Mouse (Mus musculus): Measurements from ENCODE around the gene Rnf19b.

Rnf19b gene

DNA sequence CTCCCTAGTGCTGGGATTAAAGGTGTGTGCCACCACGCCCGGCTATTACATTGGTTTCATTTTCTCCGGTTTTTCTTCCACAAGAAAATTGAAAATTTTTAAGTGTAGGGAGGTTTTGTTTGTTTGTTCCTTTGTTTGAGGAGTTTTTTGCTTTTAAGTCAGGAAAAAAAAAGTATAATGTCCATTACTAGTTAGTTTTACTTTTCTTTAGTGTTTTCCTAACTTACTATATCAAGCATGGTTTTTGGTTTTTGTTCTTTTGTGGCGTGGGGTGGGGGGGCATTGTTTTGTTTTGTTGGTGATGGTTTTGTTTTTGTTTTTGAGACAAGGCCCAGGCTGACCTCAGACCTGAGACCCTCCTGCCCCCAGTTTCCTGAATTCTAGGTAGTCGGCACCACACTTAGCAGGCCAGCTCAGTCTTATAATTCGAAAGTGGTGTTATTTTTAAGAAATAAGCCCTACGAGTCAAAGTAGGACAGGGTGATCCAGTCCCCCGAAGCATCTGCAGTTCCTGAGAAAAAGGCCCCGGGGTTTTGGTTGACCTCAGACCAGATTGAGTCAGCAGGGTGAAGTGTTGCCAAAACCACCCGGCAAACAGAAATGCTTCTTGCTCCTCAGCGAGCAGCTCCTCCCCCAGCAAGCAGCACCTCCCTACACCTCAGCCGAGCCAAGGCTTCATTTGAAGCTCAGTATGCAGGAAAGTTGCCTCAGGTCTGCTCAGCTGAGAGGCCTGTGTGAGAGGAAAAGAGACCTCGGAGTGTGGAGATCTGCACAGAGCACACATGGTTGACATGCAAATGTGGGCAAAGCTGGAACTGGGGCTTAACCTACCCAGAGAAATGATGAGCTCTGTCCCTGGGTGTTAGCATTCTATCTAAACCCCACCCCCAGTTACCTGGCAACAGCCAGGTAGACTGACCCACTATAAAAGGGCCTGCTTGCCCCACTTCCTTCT, 23.1 kb upstream of the Rnf19b start:
- peak; percentile 46 to 71 for DNase-seq (ENCODE audit: low spot score in 2 of 2)

DNA sequence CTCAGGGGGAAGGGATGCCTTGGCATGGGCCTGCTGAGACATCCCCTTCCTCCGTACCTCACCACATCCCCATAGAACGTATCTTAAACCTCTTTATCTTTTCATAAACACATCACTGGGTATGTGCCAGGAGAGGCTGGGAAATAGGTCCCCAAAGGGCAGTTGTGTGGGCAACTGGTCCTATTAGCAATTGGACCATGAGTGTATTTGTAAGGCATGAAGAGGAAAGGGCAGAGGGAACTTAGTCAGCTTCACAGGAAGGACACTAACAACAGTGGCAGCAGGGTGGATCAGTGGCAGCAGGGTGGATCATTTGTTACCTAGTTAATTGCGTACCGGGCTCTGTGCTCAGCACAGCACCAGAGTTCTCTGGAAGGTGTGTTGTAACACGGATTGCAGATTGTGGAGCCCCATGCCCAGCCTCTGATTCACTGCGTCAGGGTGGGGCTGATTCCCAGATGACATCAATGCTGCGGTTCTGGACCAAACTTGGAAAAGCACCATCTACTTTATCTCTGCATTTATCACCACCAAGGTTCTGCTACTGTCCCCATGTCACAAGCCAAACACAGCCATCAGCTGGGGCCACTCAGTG, 22.1 kb upstream of the Rnf19b start:
- no peak for DNase-seq (ENCODE audit: low spot score in 2 of 2)

DNA sequence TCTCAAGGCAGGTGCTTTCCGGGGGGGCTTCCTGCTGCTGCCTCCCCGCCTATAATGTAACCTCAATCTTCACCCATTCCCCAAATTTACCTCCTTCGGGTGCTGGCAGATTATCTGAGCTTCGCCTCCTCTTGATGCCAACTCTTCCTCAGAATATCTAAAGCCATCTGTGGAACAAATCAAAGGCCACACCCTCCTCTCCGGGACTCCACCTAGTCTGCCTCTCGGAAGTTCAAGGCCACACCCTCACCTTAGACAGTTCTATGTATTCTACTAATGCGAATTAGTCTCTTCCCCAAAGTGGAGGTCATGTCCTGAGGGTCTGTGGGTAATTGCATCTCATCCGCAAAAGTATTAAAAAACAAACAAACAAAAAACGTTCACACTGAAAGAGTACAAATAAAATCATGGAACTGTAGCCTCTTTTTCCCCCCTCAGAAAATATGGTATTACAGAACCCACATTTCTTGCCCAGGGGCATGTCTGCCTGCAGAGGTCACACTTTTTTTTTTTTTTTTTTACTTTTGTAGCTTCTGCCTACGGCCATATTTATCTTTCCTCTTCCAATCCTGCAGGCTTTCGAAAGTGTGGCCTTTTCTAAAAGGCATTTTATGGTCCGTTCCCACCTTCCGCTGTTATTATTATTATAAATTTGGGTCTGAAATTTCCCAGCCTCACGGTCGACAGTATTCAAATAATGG, 10.2 kb upstream of the Rnf19b start:
- no peak for DNase-seq (ENCODE audit: low spot score in 2 of 2)

DNA sequence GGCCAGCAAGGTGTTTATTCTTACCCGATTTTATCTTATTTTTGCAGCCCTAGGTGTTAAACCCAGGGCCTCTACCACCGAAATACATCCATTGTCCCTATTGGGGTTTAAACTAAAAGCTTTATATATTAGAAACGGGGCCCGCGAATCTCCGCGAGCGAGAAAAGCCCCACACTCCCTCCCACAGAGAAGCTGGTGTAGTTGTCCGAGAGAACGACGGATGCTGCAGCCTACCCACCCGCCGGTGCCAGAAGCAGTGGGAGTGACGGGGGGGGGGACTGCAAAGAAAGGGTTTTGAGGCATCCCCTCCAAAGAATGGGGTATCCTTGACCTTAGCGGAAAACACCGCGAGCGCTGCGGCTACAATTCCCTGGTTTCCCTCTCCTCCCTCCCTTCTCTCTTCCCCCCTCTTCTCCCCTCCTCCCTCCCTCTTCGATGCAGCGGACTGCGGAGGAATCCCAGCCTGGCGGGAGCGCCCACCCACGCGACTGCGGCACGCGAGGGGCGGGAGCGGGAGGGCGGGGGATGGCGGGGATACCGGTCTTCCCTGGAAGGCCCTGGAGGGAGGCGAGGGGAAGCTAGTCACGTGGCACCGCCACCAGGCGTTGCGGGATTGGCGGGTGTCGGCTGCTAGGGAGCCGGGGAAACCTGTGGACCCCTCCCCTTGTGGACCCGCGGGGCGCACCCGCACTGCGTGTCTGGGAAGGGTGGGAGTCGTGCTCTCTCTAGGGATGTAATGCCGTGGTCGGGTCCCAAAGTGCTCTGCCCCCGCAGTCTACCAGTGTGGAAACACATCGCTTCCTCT, 9.4 kb upstream of the Rnf19b start:
- no peak for DNase-seq (ENCODE audit: low spot score in 2 of 2)

DNA sequence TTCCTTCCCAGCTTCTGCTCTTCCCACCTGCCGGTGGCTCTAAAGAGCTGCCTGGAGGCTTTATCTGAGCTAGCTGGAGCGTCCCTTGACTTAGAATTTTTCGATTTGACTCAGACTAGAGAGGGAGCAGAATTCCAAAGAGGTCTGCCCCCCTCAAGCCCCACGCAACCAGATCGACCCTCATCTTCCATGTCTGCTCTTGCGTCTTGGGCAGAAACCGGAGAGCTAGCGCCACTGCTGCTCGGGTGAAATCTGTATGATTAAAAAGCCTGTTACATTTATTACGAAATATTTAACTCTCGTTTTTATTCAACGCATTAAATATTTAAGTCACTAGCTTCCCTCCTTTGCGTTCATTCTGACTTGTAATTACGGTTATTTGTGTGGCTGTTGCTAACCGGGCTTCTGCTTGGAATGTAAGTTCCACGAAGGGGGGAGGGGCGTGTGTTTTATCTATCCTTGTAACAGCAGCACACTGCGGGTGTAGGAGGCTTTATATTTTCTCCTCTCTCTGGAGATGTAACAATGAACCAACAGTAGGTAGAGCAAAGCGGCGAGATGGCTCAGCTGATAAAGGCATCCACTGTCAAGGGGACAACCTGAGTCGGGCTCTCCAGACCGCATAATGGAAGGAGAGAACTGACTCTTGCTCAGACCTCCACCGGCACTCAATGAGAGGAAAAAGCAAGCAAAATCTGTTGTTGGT, 8.6 kb upstream of the Rnf19b start:
- no peak for DNase-seq (ENCODE audit: low spot score in 2 of 2)

DNA sequence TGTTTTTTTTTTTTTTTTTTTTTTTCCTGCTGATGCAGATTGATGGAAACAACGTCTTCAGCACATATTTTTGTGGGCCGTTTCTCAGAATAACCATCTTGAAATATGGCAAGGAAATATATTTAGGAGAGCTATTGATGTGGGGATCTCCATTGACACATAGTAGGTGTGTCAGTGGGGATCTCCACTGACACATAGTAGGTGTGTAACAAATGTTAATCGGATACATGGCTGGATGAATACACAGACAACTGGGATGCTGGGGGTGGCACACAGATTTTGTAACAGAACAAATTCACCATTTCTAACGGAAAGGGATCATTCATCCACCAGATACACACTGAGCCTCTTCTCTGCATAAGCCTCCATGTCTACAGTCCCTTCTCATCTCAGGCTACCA, 7.7 kb upstream of the Rnf19b start:
- DNase-seq (ENCODE audit: low spot score in 2 of 2), result no peak

DNA sequence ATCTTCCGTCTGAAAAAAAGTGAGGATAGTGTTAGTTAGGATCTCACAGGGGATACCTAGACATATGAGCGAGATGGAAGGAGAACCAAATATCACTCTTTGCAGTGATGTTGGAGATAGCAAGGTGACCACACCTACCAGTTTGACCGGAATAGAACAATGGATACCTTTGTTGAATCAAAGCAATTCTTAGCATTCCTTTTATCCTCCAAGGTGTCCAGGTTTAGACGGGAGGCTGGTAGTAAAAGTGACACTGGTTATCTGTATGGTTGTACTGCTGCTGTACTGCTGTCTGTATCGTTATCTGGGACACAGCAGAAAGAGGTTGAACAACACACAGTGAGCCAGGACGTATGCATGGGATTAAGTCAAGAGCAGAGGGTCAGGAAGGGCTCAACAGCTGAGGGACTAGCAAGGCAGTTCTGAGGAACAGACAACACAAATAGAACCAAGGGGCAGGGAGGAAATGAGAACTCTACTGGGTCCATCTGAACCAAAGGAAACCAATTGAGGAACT, 7.1 kb upstream of the Rnf19b start:
- DNase-seq (ENCODE audit: low spot score in 2 of 2), result no peak

DNA sequence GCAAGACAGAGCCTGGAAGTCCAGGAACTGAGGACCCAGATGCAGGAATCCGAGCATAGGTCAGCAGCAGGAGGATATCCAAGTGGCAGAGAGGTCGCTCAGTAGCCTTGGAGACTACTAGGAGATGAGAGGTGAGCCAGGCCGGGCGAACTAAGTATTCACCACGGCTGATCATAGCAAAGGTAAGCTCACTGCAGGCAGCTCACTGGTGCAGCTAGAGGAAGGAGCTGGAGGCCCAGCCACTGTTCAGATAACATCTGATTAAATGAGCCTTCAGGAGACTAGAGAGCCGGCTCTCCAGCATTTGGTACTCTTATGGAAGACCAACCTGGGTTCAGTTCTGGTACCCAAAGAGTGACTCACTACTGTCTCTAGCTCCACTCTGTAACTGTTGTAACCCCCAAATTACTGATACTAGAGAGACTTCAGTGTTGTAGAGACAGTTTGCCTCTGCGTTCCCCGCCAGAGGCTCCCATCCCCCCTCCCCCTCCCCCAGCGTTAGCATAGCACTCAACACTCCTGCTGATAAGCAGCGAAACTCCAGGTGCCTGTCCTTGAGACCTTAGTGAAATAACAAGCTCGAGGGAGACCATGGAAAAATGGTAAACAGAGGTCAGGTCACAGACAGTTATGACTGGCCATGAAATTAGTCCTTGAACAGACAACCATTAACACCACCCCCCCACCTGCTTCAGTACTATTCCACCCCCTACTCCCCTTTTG, 6.4 kb upstream of the Rnf19b start:
- DNase-seq (ENCODE audit: low spot score in 2 of 2), result no peak

DNA sequence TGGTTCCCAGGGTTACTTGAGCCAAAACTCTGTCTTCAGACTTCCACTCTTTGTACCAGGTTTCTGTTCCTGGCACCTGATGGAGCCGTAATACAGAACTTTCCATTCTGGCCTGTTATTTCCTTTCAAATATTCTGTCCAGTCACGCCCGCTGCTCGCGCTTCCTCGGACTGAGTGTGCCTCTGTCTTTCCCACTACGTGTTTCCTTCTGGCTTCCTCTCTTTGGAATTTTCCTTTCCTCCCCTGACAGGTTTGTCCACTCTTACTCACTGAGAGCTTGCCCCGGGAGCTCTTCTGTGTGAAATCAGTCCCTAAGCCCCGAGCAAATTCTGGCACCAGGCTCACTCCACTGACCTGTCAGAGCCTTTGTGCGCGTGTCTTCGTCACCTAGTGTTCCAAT, 3.3 kb upstream of the Rnf19b start:
- no peak for DNase-seq (ENCODE audit: low spot score in 2 of 2)

DNA sequence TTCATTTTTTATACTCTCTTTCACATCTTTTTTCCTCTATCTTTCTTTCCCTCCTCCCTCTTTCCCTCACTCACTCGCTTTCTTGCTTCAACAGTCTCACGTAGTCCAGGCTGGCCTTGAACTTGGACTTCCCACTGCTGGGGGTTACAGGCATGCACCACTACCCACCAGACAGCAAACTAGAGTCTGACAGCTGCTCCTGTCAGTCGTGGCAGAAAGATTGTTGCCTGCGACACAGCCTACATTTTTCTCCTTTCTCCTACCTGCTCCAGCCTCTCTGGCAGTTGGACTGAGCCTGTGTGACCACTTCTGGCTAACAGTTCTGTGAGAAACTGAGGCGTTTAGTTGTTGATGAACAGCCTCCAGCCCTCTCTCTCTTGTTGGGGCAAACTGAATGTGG, 2.5 kb upstream of the Rnf19b start:
- DNase-seq (ENCODE audit: low spot score in 2 of 2), result no peak

DNA sequence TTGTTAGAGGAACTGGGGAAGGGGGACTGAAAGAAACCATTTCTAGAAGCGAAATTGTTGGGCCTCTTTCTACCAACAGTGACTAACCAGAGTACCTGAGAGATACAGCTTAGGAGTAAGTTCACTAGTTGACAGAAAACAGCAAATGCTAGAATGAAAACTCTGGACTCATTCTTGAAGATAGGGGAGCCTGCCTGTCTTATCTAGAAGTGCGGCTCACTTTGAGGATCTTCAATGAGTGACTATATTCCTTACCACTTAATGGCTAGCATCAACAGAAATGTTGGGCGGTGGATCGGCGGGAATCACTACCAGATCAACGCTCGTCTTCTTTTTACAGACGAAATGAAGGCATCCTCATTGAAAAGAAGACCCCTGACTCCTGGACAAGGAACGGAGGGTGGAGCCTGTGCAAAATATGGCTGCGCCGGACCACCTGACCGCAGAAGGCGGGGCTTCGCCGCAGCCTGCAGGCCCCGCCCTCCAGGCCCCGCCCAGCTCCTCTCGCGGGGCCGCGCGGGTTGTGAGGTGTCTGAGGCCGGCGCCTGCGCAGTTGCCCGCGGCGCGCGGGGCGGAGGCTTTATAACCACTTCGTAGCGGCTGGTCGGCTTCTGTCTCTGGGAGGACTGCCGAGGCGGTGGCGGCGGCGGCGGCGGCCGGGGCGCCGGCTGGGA, 401 bp upstream of the Rnf19b start:
- peak; percentile 98 to 99 for DNase-seq (ENCODE audit: low spot score in 2 of 2)

DNA sequence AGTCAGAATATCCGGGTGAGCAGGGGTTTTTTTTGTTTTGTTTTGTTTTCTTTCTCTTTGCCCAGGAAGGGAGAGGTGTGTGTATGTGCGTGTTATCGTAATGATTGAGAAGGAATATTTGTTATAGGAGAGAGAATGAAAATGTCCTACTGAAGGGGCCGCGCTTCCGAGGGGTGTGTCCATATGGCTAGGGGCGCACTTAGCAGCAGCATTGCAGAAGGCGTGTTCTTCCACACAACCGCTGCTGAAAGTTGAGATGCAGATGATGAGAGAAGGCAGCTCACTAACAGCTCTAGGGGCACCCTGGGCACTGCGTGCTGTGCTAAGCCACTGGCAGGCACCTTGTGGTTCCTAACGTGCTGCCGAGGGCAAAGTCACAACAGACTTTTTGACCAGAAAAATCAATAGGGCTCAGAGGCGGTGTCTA, 1.1 kb downstream of the Rnf19b start:
- DNase-seq (ENCODE audit: low spot score in 2 of 2), result peak; percentile 39 to 73

DNA sequence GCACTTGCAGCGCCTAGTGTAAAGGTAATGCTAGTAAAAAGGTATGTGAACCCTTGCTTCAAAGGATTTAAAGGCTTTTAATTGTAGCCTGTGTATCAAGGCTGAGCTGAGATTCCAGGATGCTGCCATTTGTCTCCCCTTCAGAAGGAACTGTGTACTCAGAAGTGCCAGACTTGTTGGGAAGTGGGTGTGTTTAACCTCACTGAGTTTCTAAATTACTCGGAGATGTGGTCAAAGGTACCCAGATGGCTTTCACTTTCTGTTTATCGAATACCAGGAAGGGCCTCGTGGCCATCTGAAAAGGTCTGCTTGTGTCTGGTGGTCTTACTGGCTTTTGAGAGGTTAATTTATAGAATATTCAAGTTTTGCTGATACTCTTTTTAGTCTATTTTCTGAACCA, 1.9 kb downstream of the Rnf19b start:
- DNase-seq (ENCODE audit: low spot score in 2 of 2), result no peak

DNA sequence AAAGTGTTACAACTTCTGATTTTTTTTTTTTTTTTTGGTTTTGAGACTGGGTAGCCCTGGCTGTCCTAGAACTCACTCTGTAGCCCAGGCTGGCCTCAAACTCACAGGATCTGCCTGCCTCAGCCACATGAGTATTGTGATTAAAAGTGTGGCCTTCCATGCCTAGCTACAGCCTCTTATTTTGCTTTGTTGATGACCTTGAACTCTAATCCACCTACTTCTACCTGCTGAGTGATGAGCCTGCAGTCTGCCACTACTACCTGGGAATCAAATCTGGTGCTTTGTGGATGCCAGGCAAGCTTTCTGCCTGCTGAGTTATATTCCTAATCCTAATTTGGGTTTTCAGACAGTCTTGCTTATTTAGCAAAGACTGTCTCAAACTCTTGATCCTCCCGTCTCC, 3.4 kb downstream of the Rnf19b start:
- no peak for DNase-seq (ENCODE audit: low spot score in 2 of 2)

DNA sequence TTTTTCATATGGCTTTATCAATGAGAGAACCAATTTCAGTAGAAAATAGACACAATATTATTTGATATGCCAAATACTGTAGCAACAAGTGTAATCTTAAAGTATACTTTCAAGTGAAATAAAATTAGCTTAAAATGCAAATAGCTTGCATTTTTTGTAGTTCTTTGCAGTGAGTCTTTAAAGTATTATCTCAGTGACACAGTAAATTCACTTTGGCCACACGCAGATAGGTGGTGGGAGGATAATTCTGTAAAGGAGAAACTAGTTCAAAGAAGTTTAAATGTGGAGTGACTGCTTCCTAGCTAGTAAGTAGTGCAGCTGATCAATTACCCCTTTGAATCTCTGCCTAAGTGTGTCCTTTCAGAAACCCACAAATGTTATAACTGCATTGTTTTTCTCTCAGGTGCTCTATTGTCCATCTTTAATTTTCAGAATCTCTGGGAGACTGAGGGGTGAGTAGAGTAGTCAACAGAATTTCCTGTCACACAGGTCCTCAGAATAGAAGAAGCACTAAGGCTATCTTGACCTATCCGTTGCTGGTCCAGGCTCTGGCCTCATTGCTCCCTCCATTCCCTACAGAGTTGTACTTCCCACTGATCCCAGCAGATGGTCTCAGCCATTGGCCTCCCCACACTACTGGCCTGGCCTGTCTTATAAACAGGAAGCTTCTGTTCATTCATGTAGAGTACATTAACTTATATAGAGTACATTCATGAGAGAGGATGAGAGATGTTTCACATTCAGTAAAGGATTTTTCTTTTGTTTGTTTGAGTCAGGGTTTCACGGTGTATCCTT, 4.4 kb downstream of the Rnf19b start:
- no peak for DNase-seq (ENCODE audit: low spot score in 2 of 2)

DNA sequence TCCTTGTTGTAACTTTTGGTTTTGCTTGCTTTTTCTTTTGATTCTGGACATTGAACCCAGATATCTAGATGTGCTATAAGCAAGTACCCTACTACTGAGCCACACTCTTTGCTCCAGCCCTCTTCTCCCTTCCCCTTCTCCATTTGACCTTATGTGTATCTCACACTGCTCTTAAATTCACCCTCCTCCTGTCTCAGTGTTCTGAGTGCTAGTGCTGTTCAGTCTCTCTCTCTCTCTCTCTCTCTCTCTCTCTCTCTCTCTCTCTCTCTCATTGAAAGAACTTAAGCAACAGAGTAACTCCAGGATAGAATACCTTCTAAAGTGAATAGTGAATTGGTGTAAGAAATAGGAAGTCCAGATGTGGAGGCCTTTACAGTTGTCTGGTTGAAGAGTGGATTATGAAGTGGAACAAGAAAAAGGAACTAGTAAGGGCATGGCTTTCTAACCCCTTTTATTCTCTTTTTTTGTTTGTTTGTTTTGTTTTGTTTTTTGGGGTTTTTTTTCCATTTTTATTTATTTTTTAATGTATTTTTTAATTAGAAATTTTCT, 7.7 kb downstream of the Rnf19b start:
- no peak for DNase-seq (ENCODE audit: low spot score in 2 of 2)

DNA sequence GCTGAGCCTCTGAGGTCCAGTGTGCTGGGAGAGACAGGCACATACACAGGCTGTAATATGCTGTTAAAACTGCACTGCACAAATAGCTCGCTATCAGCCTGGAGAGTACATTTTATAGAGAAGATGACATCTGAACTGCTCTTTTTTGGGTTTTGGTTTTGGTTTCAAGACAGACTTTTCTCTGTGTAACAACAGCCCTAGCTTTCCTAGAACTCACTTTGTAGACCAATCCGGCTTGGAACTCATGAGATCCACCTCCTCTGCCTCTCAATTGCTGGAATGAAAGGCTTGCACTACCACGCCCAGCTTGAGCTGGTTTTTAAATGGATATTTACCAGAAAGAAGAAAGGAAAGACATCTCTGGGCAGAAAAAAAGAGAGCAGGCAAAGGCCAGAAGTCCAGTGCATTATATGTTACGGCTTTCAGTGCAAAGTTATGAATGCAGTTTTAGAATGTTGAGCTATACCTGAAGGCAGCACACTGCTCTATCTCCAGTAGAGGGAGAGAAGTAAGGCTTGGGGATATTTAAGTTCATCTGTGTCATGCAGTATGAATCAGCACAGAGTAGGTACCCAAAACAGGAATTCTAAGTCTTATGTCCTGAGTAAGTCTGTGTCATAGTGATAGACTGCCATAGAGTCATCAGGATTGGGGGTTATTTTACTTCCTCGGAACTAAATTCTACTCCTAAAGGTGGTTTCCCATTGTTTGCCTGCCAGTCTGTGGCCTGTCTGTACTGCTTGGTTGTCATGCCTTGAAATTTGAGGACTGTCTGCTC, 9.8 kb downstream of the Rnf19b start:
- no peak for DNase-seq (ENCODE audit: low spot score in 2 of 2)

DNA sequence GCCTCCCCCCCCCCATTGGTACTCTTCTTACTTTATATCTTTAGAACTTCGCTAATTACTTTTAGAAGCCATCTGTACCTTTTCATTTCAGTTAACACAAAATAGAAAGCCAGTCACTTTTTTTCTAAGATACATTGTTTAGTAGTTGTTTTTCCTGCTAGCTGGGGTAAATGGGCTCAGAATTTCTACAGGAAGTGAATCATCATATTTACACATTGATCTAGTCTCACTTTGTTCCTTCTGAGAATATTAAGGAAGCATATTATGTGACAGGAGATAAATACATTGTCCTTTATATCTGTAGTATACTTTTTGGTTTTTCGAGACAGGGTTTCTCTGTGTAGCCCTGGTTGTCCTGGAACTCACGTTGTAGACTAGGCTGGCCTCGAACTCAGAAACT, 10.8 kb downstream of the Rnf19b start:
- no peak for DNase-seq (ENCODE audit: low spot score in 2 of 2)

Data from spleen, postnatal 4 days (tissue).